ENCODE assay signal across 8 mouse cellular contexts in genomic region chr3:58785863-58786262, GRCm38 (mm10). TPM values are rescaled to one million over a fixed set of nuclear protein-coding genes. Genes with fewer than 3 reads are reported as not detected.
DNase-seq lines count a peak whose midpoint lies in the region; ATAC-seq and TF ChIP-seq lines count a peak whose summit lies in the region.

No protein-coding gene starts in this region.

- H3K4me2 ChIP-seq in heart, postnatal 0 days (ENCODE audit: low read depth, low read length), result no peak overlapping the region; the same call in 1 of the 2 replicates

- no peak for TF ChIP-seq EP300 in heart, adult 2 months (IDR thresholded peaks at IDR 0.05; ENCODE audit: insufficient read depth, low read depth, low read length)
- no peak for TF ChIP-seq EP300 in heart, postnatal 0 days (IDR thresholded peaks at IDR 0.05; ENCODE audit: low read depth)

- no peaks in the 10 kb centered on the region for H3K27me3 ChIP-seq in heart, adult 2 months (ENCODE audit: control insufficient read depth, insufficient read depth, low read length)
- peaks cover 6% of the 10 kb centered on the region; the same call in 1 of the 2 replicates for H3K27me3 ChIP-seq in heart, embryonic 10.5 days (ENCODE audit: insufficient read depth, poor library complexity, severe bottlenecking)
- H3K27me3 ChIP-seq in heart, postnatal 0 days (ENCODE audit: control insufficient read depth, insufficient read depth, low read length), result no peaks in the 10 kb centered on the region

- H3K9me3 ChIP-seq in heart, embryonic 10.5 days, result no peaks in the 10 kb centered on the region
- no peaks in the 10 kb centered on the region for H3K9me3 ChIP-seq in heart, postnatal 0 days (replicated peaks; ENCODE audit: control insufficient read depth, low read length)

- no peak for TF ChIP-seq POLR2A in heart, adult 2 months (IDR thresholded peaks at IDR 0.05; ENCODE audit: insufficient read depth, low read depth, low read length)
- TF ChIP-seq POLR2A in embryonic fibroblast, embryonic 13.5 days (IDR thresholded peaks at IDR 0.05; ENCODE audit: low read depth, low read length), result no peak

- no peak overlapping the region for H3K9ac ChIP-seq in heart, adult 2 months (ENCODE audit: low read depth, low read length)
- H3K9ac ChIP-seq in heart, postnatal 0 days (replicated peaks; ENCODE audit: low read depth, low read length), result no peak overlapping the region

- TF ChIP-seq CTCF in heart, adult 2 months (IDR thresholded peaks at IDR 0.05), result peak; percentile 71
- peak; percentile 73; the same call in 1 of the 2 replicates for TF ChIP-seq CTCF in embryonic fibroblast, embryonic 13.5 days (IDR thresholded peaks at IDR 0.05; ENCODE audit: borderline replicate concordance, insufficient read depth, low read length)
- TF ChIP-seq CTCF in heart, postnatal 0 days (IDR thresholded peaks at IDR 0.05; ENCODE audit: low read depth), result peak; percentile 49

- no peaks in the 10 kb centered on the region for H3K79me2 ChIP-seq in heart, adult 2 months (replicated peaks; ENCODE audit: control insufficient read depth, insufficient read depth, low read length)

- WGBS in heart, adult 2 months, result 15% methylated on average over 10 of the region's 10 CpGs
- WGBS in heart, embryonic 10.5 days, result 14% methylated on average over 10 of the region's 10 CpGs
- 16% methylated on average over 10 of the region's 10 CpGs for WGBS in heart, postnatal 0 days

- H3K4me1 ChIP-seq in heart, adult 2 months (ENCODE audit: control insufficient read depth, insufficient read depth, low read length), result no peaks in the 10 kb centered on the region
- H3K4me1 ChIP-seq in heart, embryonic 10.5 days, result no peaks in the 10 kb centered on the region
- no peaks in the 10 kb centered on the region for H3K4me1 ChIP-seq in embryonic fibroblast, embryonic 13.5 days (ENCODE audit: control insufficient read depth, insufficient read depth, low read length)
- H3K4me1 ChIP-seq in heart, postnatal 0 days (ENCODE audit: control insufficient read depth, insufficient read depth), result 0 out of 2 replicates have a peak, but pooled peaks cover 2% of the 10 kb centered on the region

- ATAC-seq in heart, postnatal 0 days (ENCODE audit: insufficient read depth, low read depth), result no peak

- intact Hi-C loops in heart, adult 2 months (cut with DNase I), result loop anchor here (2.0 to 10.0 kb wide), 2 partner anchors 17 to 271 kb away; no protein-coding TSS in a partner anchor

- DNase-seq in heart, adult 2 months, result peak; percentile 37 to 45
- DNase-seq in heart, embryonic 10.5 days (ENCODE audit: low spot score), result no peak
- peak; percentile 69 to 73 for DNase-seq in adrenal gland, postnatal 36 days
- peak; percentile 26 for DNase-seq in heart, postnatal 0 days (ENCODE audit: low spot score)
- DNase-seq in layer of hippocampus, postnatal 10 days (ENCODE audit: low spot score in 2 of 2), result peak; percentile 75 to 81
- DNase-seq in lung, postnatal 14 days, result peak; percentile 64
- peak; percentile 72 for DNase-seq in right cerebral cortex, postnatal 14 days

- H3K4me3 ChIP-seq in heart, adult 2 months, result no peak overlapping the region
- no peak overlapping the region for H3K4me3 ChIP-seq in heart, embryonic 10.5 days
- H3K4me3 ChIP-seq in embryonic fibroblast, embryonic 13.5 days (ENCODE audit: insufficient read depth, low read length), result no peak overlapping the region
- H3K4me3 ChIP-seq in heart, postnatal 0 days (ENCODE audit: low read depth, low read length), result no peak overlapping the region

- no peaks in the 10 kb centered on the region for H3K36me3 ChIP-seq in heart, adult 2 months (ENCODE audit: control insufficient read depth, insufficient read depth, low read length)
- H3K36me3 ChIP-seq in heart, embryonic 10.5 days, result no peaks in the 10 kb centered on the region
- no peaks in the 10 kb centered on the region for H3K36me3 ChIP-seq in heart, postnatal 0 days (replicated peaks; ENCODE audit: control insufficient read depth, insufficient read depth, low read length)

- no peak overlapping the region for H3K27ac ChIP-seq in heart, adult 2 months
- H3K27ac ChIP-seq in heart, embryonic 10.5 days, result no peak overlapping the region
- H3K27ac ChIP-seq in embryonic fibroblast, embryonic 13.5 days (ENCODE audit: insufficient read depth, low read length), result no peak overlapping the region
- H3K27ac ChIP-seq in heart, postnatal 0 days (ENCODE audit: low read depth), result no peak overlapping the region

RNA-seq across cellular contexts. Expression of gene Mindy4b-ps, which starts 36.2 kb away (rescaled TPM):
- total RNA-seq in heart, adult 2 months (2021), result under 1 TPM; 0.20 to 0.21 TPM
- polyA plus RNA-seq in heart, adult 2 months (2012; rRNA removed), result 0.31 and 0.67 TPM in 2 replicates
- polyA plus RNA-seq in heart, embryonic 10.5 days (2016; fragmentation: Nextera tagmentation; extraction: Ambion mirVana), result not detected in 2 replicates
- not detected for total RNA-seq in adrenal gland, postnatal 36 days (2021)
- polyA plus RNA-seq in embryonic fibroblast, embryonic 13.5 days (2011; ENCODE audit: insufficient read length, low read depth, missing spikeins), result not detected in 2 replicates
- 0.23 and 0.27 TPM in 2 replicates for total RNA-seq in heart, postnatal 0 days (2014; rRNA removed; ENCODE audit: low replicate concordance)
- 0.16 and 0.52 TPM in 2 replicates for polyA plus RNA-seq in heart, postnatal 0 days (2015; fragmentation: Nextera tagmentation; extraction: Ambion mirVana)
- total RNA-seq in layer of hippocampus, postnatal 10 days (2021), result under 1 TPM; 0.69 to 0.73 TPM
